In the genomic region with DNA sequence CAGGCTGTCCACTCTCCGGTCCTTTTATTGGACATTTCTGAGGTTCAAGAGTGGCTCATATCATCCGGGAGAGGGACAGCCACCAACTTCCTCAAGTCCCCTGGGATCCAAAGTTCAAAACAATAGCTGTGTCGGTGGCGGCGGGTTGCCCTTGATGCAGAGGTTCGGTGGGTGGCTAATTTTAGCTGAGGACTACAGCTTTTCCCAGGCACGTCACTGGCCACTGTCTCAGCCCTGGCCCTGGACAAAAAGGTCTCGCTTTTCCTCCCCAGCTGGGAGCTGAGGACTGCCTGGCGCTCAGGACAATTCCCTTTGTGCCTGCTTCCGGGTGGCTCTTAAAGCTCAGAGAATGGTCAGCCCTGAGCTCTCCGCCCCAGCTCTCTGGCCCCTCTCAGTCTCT, we compare ENCODE assay signal across 8 mouse cellular contexts. TPM values are rescaled to one million over a fixed set of nuclear protein-coding genes. Genes with fewer than 3 reads are reported as not detected.
DNase-seq lines count a peak whose midpoint lies in the region; ATAC-seq and TF ChIP-seq lines count a peak whose summit lies in the region.
"Had no signal": no experiment of that assay in that cellular context is flagged by ENCODE, and none has a peak within 500 bp of the region (broad histone marks: within the 10 kb centered on the region; RNA-seq: fewer than 3 reads in every experiment).

No protein-coding gene starts in this region.

- no peak for DNase-seq in forebrain, postnatal 0 days
- no peak for DNase-seq in ovary, postnatal 14 days (ENCODE audit: low spot score)

- H3K9ac ChIP-seq in ES-Bruce4 (ENCODE audit: low read depth, poor library complexity, severe bottlenecking), result no peak overlapping the region
- H3K9ac ChIP-seq in heart, embryonic 14.5 days (ENCODE audit: low read length), result peak overlapping the region; percentile 70
- H3K9ac ChIP-seq in kidney, embryonic 16.5 days (replicated peaks; ENCODE audit: low read length), result 0 out of 2 replicates have a peak overlapping the region, but pooled peaks have one; percentile 4
- H3K9ac ChIP-seq in forebrain, postnatal 0 days, result no peak overlapping the region
- H3K9ac ChIP-seq: limb, embryonic 15.5 days had no signal

- ATAC-seq in heart, embryonic 14.5 days (ENCODE audit: insufficient number of reproducible peaks, insufficient read depth, low FRiP score, low read depth), result peak; percentile 49; the same call in 1 of the 2 replicates
- peak; percentile 7; the same call in 1 of the 2 replicates for ATAC-seq in kidney, embryonic 16.5 days (ENCODE audit: low FRiP score, low TSS enrichment)
- ATAC-seq in granulocyte monocyte progenitor cell, adult 5-6 weeks (replicated peaks; ENCODE audit: poor library complexity, severe bottlenecking), result no peak
- ATAC-seq in forebrain, postnatal 0 days, result no peak

- peak overlapping the region; percentile 46 for H3K4me2 ChIP-seq in heart, embryonic 14.5 days (ENCODE audit: low read length)
- peak overlapping the region; percentile 13; the same call in 1 of the 2 replicates for H3K4me2 ChIP-seq in kidney, embryonic 16.5 days (replicated peaks; ENCODE audit: low read depth, low read length)
- no peak overlapping the region for H3K4me2 ChIP-seq in forebrain, postnatal 0 days (ENCODE audit: low read depth)
- H3K4me2 ChIP-seq: limb, embryonic 15.5 days had no signal

- TF ChIP-seq CTCF in E14TG2a.4 (conservative IDR thresholded peaks at IDR 0.05; ENCODE audit: low read length), result no peak
- TF ChIP-seq CTCF in ES-Bruce4 (IDR thresholded peaks at IDR 0.05; ENCODE audit: low read depth, low read length), result no peak
- TF ChIP-seq CTCF in forebrain, postnatal 0 days (IDR thresholded peaks at IDR 0.05; ENCODE audit: low read depth), result no peak

- peak overlapping the region; percentile 26; the same call in 1 of the 2 replicates for H3K4me3 ChIP-seq in E14TG2a.4 (replicated peaks; ENCODE audit: low read length)
- H3K4me3 ChIP-seq in ES-Bruce4 (ENCODE audit: low read depth, low read length), result no peak overlapping the region
- no peak overlapping the region for H3K4me3 ChIP-seq in heart, embryonic 14.5 days (ENCODE audit: control insufficient read depth in 1 of 2, insufficient read depth in 1 of 2, low read depth in 1 of 2, low read length in 2 of 2)
- no peak overlapping the region for H3K4me3 ChIP-seq in kidney, embryonic 16.5 days (ENCODE audit: low read length)
- H3K4me3 ChIP-seq in forebrain, postnatal 0 days (ENCODE audit: low read depth, low read length), result no peak overlapping the region
- H3K4me3 ChIP-seq: limb, embryonic 15.5 days had no signal

- no peak for TF ChIP-seq POLR2A in ES-Bruce4 (IDR thresholded peaks at IDR 0.05; ENCODE audit: insufficient read depth, low read length)

- 0 out of 2 replicates have a peak, but pooled peaks have one; percentile 21 for TF ChIP-seq EP300 in ES-Bruce4 (IDR thresholded peaks at IDR 0.05; ENCODE audit: insufficient read depth, low read depth, low read length)

- no peak overlapping the region for H3K27ac ChIP-seq in ES-Bruce4 (ENCODE audit: insufficient read depth, low read length)
- peak overlapping the region; percentile 91 to 93 for H3K27ac ChIP-seq in heart, embryonic 14.5 days (replicated peaks in 1 of 2; ENCODE audit: control insufficient read depth in 1 of 2, insufficient read depth in 1 of 2, low read depth in 2 of 2, low read length in 2 of 2)
- H3K27ac ChIP-seq in kidney, embryonic 16.5 days (ENCODE audit: low read length), result peak overlapping the region; percentile 63
- no peak overlapping the region for H3K27ac ChIP-seq in forebrain, postnatal 0 days (ENCODE audit: low read depth, low read length)

- H3K27me3 ChIP-seq in E14TG2a.4 (ENCODE audit: insufficient read depth, low read length) (peaks cover 57% of the 10 kb centered on the region), ES-Bruce4 (ENCODE audit: control insufficient read depth, insufficient read depth, low read length, poor library complexity, severe bottlenecking) (no peaks in the 10 kb centered on the region)
- no peaks in the 10 kb centered on the region for H3K27me3 ChIP-seq in heart, embryonic 14.5 days (ENCODE audit: control insufficient read depth, insufficient read depth, low read length)
- H3K27me3 ChIP-seq in kidney, embryonic 16.5 days (ENCODE audit: insufficient read depth, low read length), result no peaks in the 10 kb centered on the region
- H3K27me3 ChIP-seq in forebrain, postnatal 0 days (ENCODE audit: insufficient read depth, low read length), result no peaks in the 10 kb centered on the region
- H3K27me3 ChIP-seq: limb, embryonic 15.5 days had no signal

- H3K4me1 ChIP-seq in E14TG2a.4 (replicated peaks; ENCODE audit: low read depth, low read length), result peaks cover 69% of the 10 kb centered on the region
- peaks cover 4% of the 10 kb centered on the region for H3K4me1 ChIP-seq in ES-Bruce4 (ENCODE audit: control insufficient read depth, insufficient read depth, low read length)
- H3K4me1 ChIP-seq in heart, embryonic 14.5 days (ENCODE audit: control insufficient read depth in 2 of 2, insufficient read depth in 2 of 2, low read length in 2 of 2), result peaks cover 47 to 60% of the 10 kb centered on the region in 2 experiments
- peaks cover 52% of the 10 kb centered on the region for H3K4me1 ChIP-seq in kidney, embryonic 16.5 days (ENCODE audit: insufficient read depth, low read length)
- H3K4me1 ChIP-seq in forebrain, postnatal 0 days (ENCODE audit: insufficient read depth), result no peaks in the 10 kb centered on the region

- H3K36me3 ChIP-seq in E14TG2a.4 (ENCODE audit: insufficient read depth, low read length), result no peaks in the 10 kb centered on the region
- no peaks in the 10 kb centered on the region for H3K36me3 ChIP-seq in ES-Bruce4 (ENCODE audit: control insufficient read depth, insufficient read depth, low read length, poor library complexity, severe bottlenecking)
- H3K36me3 ChIP-seq in heart, embryonic 14.5 days (ENCODE audit: control insufficient read depth, insufficient read depth, low read length), result peaks cover 5% of the 10 kb centered on the region
- H3K36me3 ChIP-seq in kidney, embryonic 16.5 days (ENCODE audit: insufficient read depth, low read length), result no peaks in the 10 kb centered on the region; the same call in 1 of the 2 replicates
- H3K36me3 ChIP-seq in forebrain, postnatal 0 days (ENCODE audit: insufficient read depth), result no peaks in the 10 kb centered on the region
- H3K36me3 ChIP-seq: limb, embryonic 15.5 days had no signal

- 6% methylated on average over 11 of the region's 11 CpGs for WGBS in heart, embryonic 14.5 days
- 22% methylated on average over 11 of the region's 11 CpGs for WGBS in kidney, embryonic 16.5 days
- 24% methylated on average over 11 of the region's 11 CpGs for WGBS in forebrain, postnatal 0 days

- H3K9me3 ChIP-seq in E14TG2a.4 (ENCODE audit: low read length), result no peaks in the 10 kb centered on the region
- H3K9me3 ChIP-seq in ES-Bruce4 (replicated peaks; ENCODE audit: control insufficient read depth, insufficient read depth, low read length, poor library complexity, severe bottlenecking), result no peaks in the 10 kb centered on the region
- no peaks in the 10 kb centered on the region for H3K9me3 ChIP-seq in heart, embryonic 14.5 days (ENCODE audit: control insufficient read depth, low read length)
- H3K9me3 ChIP-seq in kidney, embryonic 16.5 days (ENCODE audit: low read length), result no peaks in the 10 kb centered on the region
- H3K9me3 ChIP-seq in forebrain, postnatal 0 days (ENCODE audit: low read length), result no peaks in the 10 kb centered on the region
- H3K9me3 ChIP-seq: limb, embryonic 15.5 days had no signal

RNA-seq across cellular contexts. Expression of a gene that starts 38.5 kb away (rescaled TPM):
- polyA plus RNA-seq in ES-Bruce4 (2011; ENCODE audit: insufficient read depth, insufficient read length, low read depth, missing spikeins), result 36.7 and 43.2 TPM in 2 replicates
- polyA plus RNA-seq in heart, embryonic 14.5 days (2014; fragmentation: Nextera tagmentation; extraction: Ambion mirVana), result 11.5 and 13.3 TPM in 2 replicates
- 10.4 and 10.5 TPM in 2 replicates for polyA plus RNA-seq in kidney, embryonic 16.5 days (2015; fragmentation: Nextera tagmentation; extraction: Ambion mirVana)
- total RNA-seq in granulocyte monocyte progenitor cell, adult 5-6 weeks (2014; fragmentation: Nextera tagmentation), result not detected in 2 replicates
- total RNA-seq in granulocyte monocyte progenitor cell, adult 5-6 weeks (2017), result not detected in 2 replicates
- total RNA-seq in forebrain, postnatal 0 days (2014; rRNA removed), result 8.5 and 15.9 TPM in 2 replicates
- polyA plus RNA-seq in forebrain, postnatal 0 days (2015; fragmentation: Nextera tagmentation; extraction: Ambion mirVana), result 1.1 and 1.6 TPM in 2 replicates

RNA-seq across cellular contexts. Expression of a gene that starts 40.2 kb away (rescaled TPM):
- 8.2 and 8.7 TPM in 2 replicates for polyA plus RNA-seq in ES-Bruce4 (2011; ENCODE audit: insufficient read depth, insufficient read length, low read depth, missing spikeins)
- 4.4 and 4.5 TPM in 2 replicates for polyA plus RNA-seq in heart, embryonic 14.5 days (2014; fragmentation: Nextera tagmentation; extraction: Ambion mirVana)
- polyA plus RNA-seq in kidney, embryonic 16.5 days (2015; fragmentation: Nextera tagmentation; extraction: Ambion mirVana), result 14.0 and 14.5 TPM in 2 replicates
- 42.0 and 51.0 TPM in 2 replicates for total RNA-seq in granulocyte monocyte progenitor cell, adult 5-6 weeks (2014; fragmentation: Nextera tagmentation)
- 12.5 and 15.2 TPM in 2 replicates for total RNA-seq in granulocyte monocyte progenitor cell, adult 5-6 weeks (2017)
- total RNA-seq in forebrain, postnatal 0 days (2014; rRNA removed), result 6.5 and 9.3 TPM in 2 replicates
- 7.8 and 11.6 TPM in 2 replicates for polyA plus RNA-seq in forebrain, postnatal 0 days (2015; fragmentation: Nextera tagmentation; extraction: Ambion mirVana)

Comparison
In these comparisons a context has a peak if more than half of its experiments do, and no peak if none do; other contexts are left out.
1. H3K27ac ChIP-seq: peak in heart, embryonic 14.5 days (2 of 2) and kidney, embryonic 16.5 days (single experiment); none in ES-Bruce4 (single experiment) and forebrain, postnatal 0 days (single experiment).
2. H3K9ac ChIP-seq: peak in heart, embryonic 14.5 days (single experiment) and kidney, embryonic 16.5 days (single experiment); none in ES-Bruce4 (single experiment) and forebrain, postnatal 0 days (single experiment).
3. ATAC-seq: peak in heart, embryonic 14.5 days (single experiment) and kidney, embryonic 16.5 days (single experiment); none in granulocyte monocyte progenitor cell, adult 5-6 weeks (single experiment) and forebrain, postnatal 0 days (single experiment).